In genomic region chr19:16579656-16580260, GRCm38 (mm10) we compare ENCODE assay signal across 26 mouse cellular contexts.
A peak's percentile ranks its signal among the peaks of the same experiment; 100 is the strongest.
DNase-seq lines count a peak whose midpoint lies in the region; ATAC-seq and TF ChIP-seq lines count a peak whose summit lies in the region.
"Had no signal": no experiment of that assay in that cellular context is flagged by ENCODE, and none has a peak within 500 bp of the region (broad histone marks: within the 10 kb centered on the region; RNA-seq: fewer than 3 reads in every experiment).

No protein-coding gene starts in this region.

- no peak for TF ChIP-seq CTCF in liver, adult 2 months (IDR thresholded peaks at IDR 0.05; ENCODE audit: low read depth, low read length)
- TF ChIP-seq CTCF in lung, adult 2 months (IDR thresholded peaks at IDR 0.05; ENCODE audit: insufficient read depth, low read length): no peak

- TF ChIP-seq POLR2A in liver, adult 2 months (IDR thresholded peaks at IDR 0.05; ENCODE audit: extremely low read depth, insufficient read depth, low read length): no peak
- no peak for TF ChIP-seq POLR2A in lung, adult 2 months (IDR thresholded peaks at IDR 0.05; ENCODE audit: borderline replicate concordance, extremely low read depth, low read depth, low read length)

- no peaks in the 10 kb centered on the region for H3K4me1 ChIP-seq in liver, adult 2 months (ENCODE audit: control insufficient read depth, insufficient read depth, low read length)
- peaks cover 23% of the 10 kb centered on the region for H3K4me1 ChIP-seq in liver, embryonic 12.5 days
- no peaks in the 10 kb centered on the region for H3K4me1 ChIP-seq in lung, adult 2 months (ENCODE audit: control insufficient read depth, insufficient read depth, low read length)
- H3K4me1 ChIP-seq: forebrain, embryonic 12.5 days; forebrain, embryonic 15.5 days; hindbrain, embryonic 10.5 days; hindbrain, embryonic 13.5 days had no signal

- peak; percentile 64 for DNase-seq in adrenal gland, adult 8-10 months
- no peak for DNase-seq in adrenal gland, postnatal 25 days
- DNase-seq in liver, adult 2 months (ENCODE audit: extremely low read depth, low read depth, low spot score): peak; percentile 56
- DNase-seq in adrenal gland, postnatal 36 days: peak; percentile 60 to 68
- no peak for DNase-seq in lung, adult 2 months
- DNase-seq: cerebellum, adult 11-12 months; cerebellum, adult 8-10 months; cerebellum, postnatal 10 days; cerebellum, postnatal 36 days; embryo, embryonic 11 days; gastrocnemius, postnatal 36 days; heart, postnatal 36 days; kidney, adult 11 months had no signal

- H3K27ac ChIP-seq in liver, adult 2 months (replicated peaks; ENCODE audit: insufficient read depth, low read depth, low read length): no peak overlapping the region
- H3K27ac ChIP-seq in liver, embryonic 12.5 days: no peak overlapping the region
- H3K27ac ChIP-seq: embryonic facial prominence, embryonic 10.5 days; embryonic facial prominence, embryonic 13.5 days; forebrain, embryonic 12.5 days; forebrain, embryonic 15.5 days; hindbrain, embryonic 10.5 days; hindbrain, embryonic 13.5 days; intestine, embryonic 15.5 days had no signal

- H3K9me3 ChIP-seq in liver, embryonic 12.5 days (replicated peaks): no peaks in the 10 kb centered on the region
- H3K9me3 ChIP-seq: embryonic facial prominence, embryonic 10.5 days; embryonic facial prominence, embryonic 13.5 days; forebrain, embryonic 12.5 days; forebrain, embryonic 15.5 days; hindbrain, embryonic 10.5 days; intestine, embryonic 15.5 days had no signal

- H3K79me2 ChIP-seq in liver, adult 2 months (ENCODE audit: control insufficient read depth, insufficient read depth, low read length): no peaks in the 10 kb centered on the region

- H3K9ac ChIP-seq in liver, adult 2 months (ENCODE audit: low read depth, low read length): no peak overlapping the region
- no peak overlapping the region for H3K9ac ChIP-seq in liver, embryonic 12.5 days
- H3K9ac ChIP-seq: embryonic facial prominence, embryonic 13.5 days; forebrain, embryonic 12.5 days; forebrain, embryonic 15.5 days; hindbrain, embryonic 13.5 days; intestine, embryonic 15.5 days had no signal

- H3K36me3 ChIP-seq in liver, adult 2 months (ENCODE audit: control insufficient read depth, insufficient read depth, low read length): no peaks in the 10 kb centered on the region
- H3K36me3 ChIP-seq in liver, embryonic 12.5 days: no peaks in the 10 kb centered on the region
- H3K36me3 ChIP-seq: embryonic facial prominence, embryonic 10.5 days; embryonic facial prominence, embryonic 13.5 days; forebrain, embryonic 12.5 days; forebrain, embryonic 15.5 days; hindbrain, embryonic 10.5 days; hindbrain, embryonic 13.5 days; intestine, embryonic 15.5 days had no signal

- no peak overlapping the region for H3K4me2 ChIP-seq in liver, embryonic 12.5 days
- H3K4me2 ChIP-seq: embryonic facial prominence, embryonic 13.5 days; forebrain, embryonic 12.5 days; forebrain, embryonic 15.5 days; heart, embryonic 11.5 days; hindbrain, embryonic 13.5 days; intestine, embryonic 15.5 days had no signal

- H3K4me3 ChIP-seq in liver, adult 2 months (ENCODE audit: insufficient read depth, low read depth, low read length): no peak overlapping the region
- H3K4me3 ChIP-seq in liver, embryonic 12.5 days: no peak overlapping the region
- H3K4me3 ChIP-seq in lung, adult 2 months (replicated peaks; ENCODE audit: extremely low read depth, low read depth, low read length): no peak overlapping the region
- H3K4me3 ChIP-seq: embryonic facial prominence, embryonic 10.5 days; embryonic facial prominence, embryonic 13.5 days; erythroblast, embryonic 14.5 days; forebrain, embryonic 12.5 days; forebrain, embryonic 15.5 days; hindbrain, embryonic 10.5 days; hindbrain, embryonic 13.5 days; intestine, embryonic 15.5 days had no signal

- H3K27me3 ChIP-seq in liver, adult 2 months (ENCODE audit: control insufficient read depth, insufficient read depth, low read length): no peaks in the 10 kb centered on the region
- no peaks in the 10 kb centered on the region for H3K27me3 ChIP-seq in liver, embryonic 12.5 days (replicated peaks)
- H3K27me3 ChIP-seq: embryonic facial prominence, embryonic 13.5 days; forebrain, embryonic 12.5 days; forebrain, embryonic 15.5 days; hindbrain, embryonic 13.5 days; intestine, embryonic 15.5 days had no signal

- WGBS in liver, adult 2 months: 51% methylated on average over 7 of the region's 7 CpGs
- WGBS in liver, embryonic 12.5 days (ENCODE audit: insufficient replicate concordance): 64% methylated on average over 7 of the region's 7 CpGs
- WGBS in lung, adult 2 months: 57% methylated on average over 7 of the region's 7 CpGs

- ATAC-seq in liver, embryonic 12.5 days: no peak
- ATAC-seq: activated CD4-positive, CD25-positive, alpha-beta regulatory T cell, adult 4 months; CD4-positive, CD25-positive, alpha-beta regulatory T cell, adult 4 months; forebrain, embryonic 15.5 days; hindbrain, embryonic 16.5 days; intestine, embryonic 15.5 days had no signal

Comparison
In these comparisons a context has a peak if more than half of its experiments do, and no peak if none do; other contexts are left out.
1. DNase-seq: peak in adrenal gland, adult 8-10 months (single experiment), liver, adult 2 months (single experiment) and adrenal gland, postnatal 36 days (2 of 2); none in adrenal gland, postnatal 25 days (single experiment) and lung, adult 2 months (single experiment).